Mouse (Mus musculus): ENCODE results near the gene Wnt2b. TPM values are rescaled to one million over a fixed set of nuclear protein-coding genes. Genes with fewer than 3 reads are reported as not detected.
A peak's percentile ranks its signal among the peaks of the same experiment; 100 is the strongest.

The Wnt2b gene
- polyA plus RNA-seq, 1 experiment from 2014 or later: 1.4 TPM

DNA sequence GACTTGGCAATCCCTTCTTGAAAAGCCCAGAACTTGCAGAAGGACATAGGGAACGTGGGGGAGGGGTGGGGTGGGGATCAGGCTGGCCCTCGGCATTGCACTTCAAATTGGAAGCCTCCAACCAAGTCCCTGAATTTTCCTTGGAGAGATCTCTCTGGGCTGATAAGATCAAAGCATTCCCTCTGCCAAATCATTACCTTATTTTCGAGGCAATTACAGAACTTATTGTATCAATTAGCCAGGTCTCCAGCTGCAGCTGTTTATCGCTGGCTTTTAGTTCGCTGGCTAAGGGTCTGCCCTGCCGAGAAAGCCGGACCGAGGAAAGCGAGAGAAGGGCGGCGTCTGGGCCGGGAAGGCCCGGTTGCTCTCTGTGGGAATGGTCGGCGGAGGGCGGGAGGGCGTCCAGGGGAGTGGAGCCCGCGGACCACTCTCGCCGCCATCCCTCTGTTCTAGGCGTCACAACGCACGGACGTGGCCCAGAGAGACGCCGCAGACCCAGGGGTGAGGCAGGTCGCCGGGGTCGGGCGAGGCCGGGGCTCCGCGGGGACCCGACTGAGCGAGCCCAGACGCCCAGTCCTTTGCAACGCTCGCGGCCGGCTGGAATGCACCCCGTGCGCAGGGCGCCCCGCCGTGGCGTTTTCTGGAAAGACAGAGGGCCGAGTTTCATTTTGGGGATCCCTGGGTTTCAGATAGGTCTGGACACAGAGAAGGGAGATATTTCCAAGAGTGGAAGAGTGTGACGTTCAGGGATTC lies 6.0 kb upstream of the Wnt2b start:
- under 1% methylated on average over 49 of the region's 49 CpGs for WGBS
- DNase-seq (ENCODE audit: low spot score): peak; percentile 92
- peaks cover 13% of the 10 kb centered on the region for H3K27me3 ChIP-seq (ENCODE audit: control insufficient read depth, insufficient read depth, low read length)
- H3K9ac ChIP-seq (ENCODE audit: low read length): peak overlapping the region; percentile 64
- no peaks in the 10 kb centered on the region for H3K9me3 ChIP-seq (ENCODE audit: control insufficient read depth, low read length)
- H3K4me1 ChIP-seq (replicated peaks; ENCODE audit: control insufficient read depth, insufficient read depth, low read length): peaks cover 5% of the 10 kb centered on the region; the same call in 1 of the 2 replicates
- ATAC-seq (replicated peaks; ENCODE audit: low FRiP score): peak; percentile 77
- peak overlapping the region; percentile 44 for H3K4me3 ChIP-seq (ENCODE audit: low read depth, low read length)
- H3K36me3 ChIP-seq (ENCODE audit: control insufficient read depth, insufficient read depth, low read length): no peaks in the 10 kb centered on the region
- H3K27ac ChIP-seq (ENCODE audit: low read depth, low read length): 0 out of 2 replicates have a peak overlapping the region, but pooled peaks have one; percentile 31
- peak overlapping the region; percentile 77 for H3K4me2 ChIP-seq (ENCODE audit: low read depth, low read length, severe bottlenecking)

DNA sequence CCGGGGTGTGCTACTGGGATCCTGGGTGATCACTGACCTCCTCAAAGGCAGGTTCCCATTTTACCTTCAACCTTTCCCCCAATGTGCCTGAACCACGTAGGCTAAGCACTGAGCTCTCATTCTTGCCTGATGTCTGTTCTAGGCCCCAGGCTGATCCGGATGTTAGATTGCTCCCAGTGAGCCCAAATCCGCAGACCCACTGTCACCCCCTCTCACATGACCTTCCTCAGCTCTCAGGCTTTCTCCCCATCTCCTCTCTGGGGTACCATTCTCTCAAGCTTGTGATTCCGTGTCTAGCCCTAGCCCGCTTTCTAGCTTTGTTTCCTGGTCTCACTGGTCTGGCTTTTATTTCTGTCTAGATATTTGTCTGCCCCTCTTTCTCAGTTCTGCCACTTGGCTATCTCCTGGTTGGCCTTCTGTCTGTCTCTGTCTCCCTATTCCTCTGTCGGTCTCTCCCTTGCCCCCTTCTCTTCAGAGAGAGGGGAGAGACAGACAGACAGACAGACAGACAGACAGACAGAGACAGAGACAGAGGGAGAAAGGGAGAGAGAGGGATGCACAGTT lies 4.4 kb upstream of the Wnt2b start:
- DNase-seq (ENCODE audit: low spot score): no peak
- Histone ChIP-seq H3K27ac (ENCODE audit: low read depth, low read length) (no peak overlapping the region), H3K27me3 (ENCODE audit: control insufficient read depth, insufficient read depth, low read length) (peaks cover 30% of the 10 kb centered on the region), H3K4me1 (replicated peaks; ENCODE audit: control insufficient read depth, insufficient read depth, low read length) (peaks cover 18% of the 10 kb centered on the region), H3K9ac (ENCODE audit: low read length) (no peak overlapping the region), H3K9me3 (ENCODE audit: control insufficient read depth, low read length) (no peaks in the 10 kb centered on the region), H3K4me2 (ENCODE audit: low read depth, low read length, severe bottlenecking) (no peak overlapping the region), H3K4me3 (ENCODE audit: low read depth, low read length) (no peak overlapping the region), H3K36me3 (ENCODE audit: control insufficient read depth, insufficient read depth, low read length) (no peaks in the 10 kb centered on the region)
- WGBS: 81% methylated on average over 7 of the region's 7 CpGs
- no peak for ATAC-seq (replicated peaks; ENCODE audit: low FRiP score)

GRCm38 (mm10) chr3:104965070-104965855 lies 3.5 kb upstream of the Wnt2b start:
- no peaks in the 10 kb centered on the region for H3K9me3 ChIP-seq (ENCODE audit: control insufficient read depth, low read length)
- H3K4me2 ChIP-seq (ENCODE audit: low read depth, low read length, severe bottlenecking): no peak overlapping the region
- no peak overlapping the region for H3K9ac ChIP-seq (ENCODE audit: low read length)
- no peak overlapping the region for H3K27ac ChIP-seq (ENCODE audit: low read depth, low read length)
- no peaks in the 10 kb centered on the region for H3K36me3 ChIP-seq (ENCODE audit: control insufficient read depth, insufficient read depth, low read length)
- no peak overlapping the region for H3K4me3 ChIP-seq (ENCODE audit: low read depth, low read length)
- DNase-seq (ENCODE audit: low spot score) (no peak), ATAC-seq (replicated peaks; ENCODE audit: low FRiP score) (no peak)
- H3K27me3 ChIP-seq (ENCODE audit: control insufficient read depth, insufficient read depth, low read length): peaks cover 38% of the 10 kb centered on the region
- WGBS: 80% methylated on average over 8 of the region's 8 CpGs
- peaks cover 19% of the 10 kb centered on the region for H3K4me1 ChIP-seq (replicated peaks; ENCODE audit: control insufficient read depth, insufficient read depth, low read length)

DNA sequence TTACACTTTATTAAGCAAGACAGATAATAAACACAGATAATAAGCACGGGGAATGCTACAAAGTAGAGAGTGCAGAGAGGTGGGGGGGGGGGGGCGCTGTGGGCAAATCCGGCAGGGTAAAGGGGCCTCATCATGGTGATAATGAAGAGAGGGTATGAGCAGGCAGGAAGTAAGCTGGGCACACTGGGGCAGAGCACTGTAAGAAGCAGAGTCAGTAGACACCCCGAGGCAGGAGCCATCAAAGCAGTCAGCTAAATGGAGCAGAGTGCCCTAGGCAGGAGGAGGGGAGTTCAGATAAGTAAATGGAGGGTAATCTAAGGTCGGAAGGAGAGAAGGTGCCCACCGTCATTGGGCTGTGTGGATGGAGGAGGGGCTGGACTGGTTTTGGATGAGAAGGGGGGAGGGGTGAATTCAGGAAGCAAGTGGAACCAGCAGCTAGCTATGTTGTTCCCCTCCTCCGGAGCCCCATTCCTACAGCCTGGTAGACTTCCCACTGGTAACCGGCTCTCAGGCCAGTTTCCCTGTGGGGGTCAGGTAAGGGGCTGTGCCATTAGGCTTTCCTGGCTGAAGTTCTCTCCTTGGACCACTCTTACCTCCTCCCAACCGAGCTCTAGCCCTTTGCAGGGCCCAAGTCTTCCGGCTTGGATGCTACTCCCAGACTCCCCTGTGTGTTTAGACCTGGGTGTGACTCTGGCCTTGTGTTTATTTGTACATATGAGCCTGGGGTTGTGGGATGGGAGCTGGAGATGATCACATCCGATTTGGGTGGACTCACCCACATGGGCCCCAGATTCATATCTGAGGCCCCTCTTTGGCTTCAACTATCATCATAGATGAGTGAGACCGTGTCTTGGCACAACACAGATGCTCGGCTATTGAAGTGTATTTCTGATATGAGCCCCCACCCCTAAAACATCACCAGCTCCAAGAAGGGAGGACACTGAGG lies 1.9 kb upstream of the Wnt2b start:
- no peak for ATAC-seq (replicated peaks; ENCODE audit: low FRiP score)

DNA sequence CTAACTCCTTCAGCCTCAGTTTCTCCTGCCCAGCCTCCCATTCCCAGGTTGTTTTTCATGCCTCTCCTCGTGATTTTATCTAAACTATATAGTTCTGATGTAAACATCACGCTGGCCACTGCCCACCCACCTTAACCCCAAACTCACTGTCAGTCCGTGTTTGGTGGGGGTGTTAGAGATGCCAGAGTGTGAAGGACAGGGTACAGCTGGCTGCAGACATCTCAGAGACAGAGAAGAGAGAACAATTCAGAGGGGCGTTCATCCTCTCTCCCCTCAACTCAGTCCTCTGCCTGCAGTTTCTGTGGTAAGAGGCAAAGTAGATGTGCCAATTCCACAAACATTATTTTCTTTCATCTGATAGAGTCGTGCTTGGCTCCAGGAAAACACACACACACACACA lies 1.1 kb upstream of the Wnt2b start:
- WGBS: 8% methylated on average over 5 of the region's 5 CpGs
- Histone ChIP-seq H3K4me1 (replicated peaks; ENCODE audit: control insufficient read depth, insufficient read depth, low read length) (peaks cover 14% of the 10 kb centered on the region), H3K27ac (ENCODE audit: low read depth, low read length) (no peak overlapping the region), H3K36me3 (ENCODE audit: control insufficient read depth, insufficient read depth, low read length) (no peaks in the 10 kb centered on the region), H3K4me3 (ENCODE audit: low read depth, low read length) (no peak overlapping the region), H3K4me2 (ENCODE audit: low read depth, low read length, severe bottlenecking) (no peak overlapping the region), H3K9ac (ENCODE audit: low read length) (no peak overlapping the region), H3K27me3 (ENCODE audit: control insufficient read depth, insufficient read depth, low read length) (peaks cover 49% of the 10 kb centered on the region), H3K9me3 (ENCODE audit: control insufficient read depth, low read length) (no peaks in the 10 kb centered on the region)
- ATAC-seq (replicated peaks; ENCODE audit: low FRiP score): no peak
- DNase-seq (ENCODE audit: low spot score): no peak

More for the DNA sequence above, 1.9 kb upstream of the Wnt2b start:
- Histone ChIP-seq H3K27me3 (ENCODE audit: control insufficient read depth, insufficient read depth, low read length) (peaks cover 49% of the 10 kb centered on the region), H3K27ac (ENCODE audit: low read depth, low read length) (no peak overlapping the region), H3K9ac (ENCODE audit: low read length) (no peak overlapping the region), H3K4me1 (replicated peaks; ENCODE audit: control insufficient read depth, insufficient read depth, low read length) (peaks cover 19% of the 10 kb centered on the region), H3K4me2 (ENCODE audit: low read depth, low read length, severe bottlenecking) (no peak overlapping the region), H3K9me3 (ENCODE audit: control insufficient read depth, low read length) (no peaks in the 10 kb centered on the region), H3K4me3 (ENCODE audit: low read depth, low read length) (no peak overlapping the region), H3K36me3 (ENCODE audit: control insufficient read depth, insufficient read depth, low read length) (no peaks in the 10 kb centered on the region)
- DNase-seq (ENCODE audit: low spot score): peak; percentile 51
- 34% methylated on average over 12 of the region's 13 CpGs for WGBS

DNA sequence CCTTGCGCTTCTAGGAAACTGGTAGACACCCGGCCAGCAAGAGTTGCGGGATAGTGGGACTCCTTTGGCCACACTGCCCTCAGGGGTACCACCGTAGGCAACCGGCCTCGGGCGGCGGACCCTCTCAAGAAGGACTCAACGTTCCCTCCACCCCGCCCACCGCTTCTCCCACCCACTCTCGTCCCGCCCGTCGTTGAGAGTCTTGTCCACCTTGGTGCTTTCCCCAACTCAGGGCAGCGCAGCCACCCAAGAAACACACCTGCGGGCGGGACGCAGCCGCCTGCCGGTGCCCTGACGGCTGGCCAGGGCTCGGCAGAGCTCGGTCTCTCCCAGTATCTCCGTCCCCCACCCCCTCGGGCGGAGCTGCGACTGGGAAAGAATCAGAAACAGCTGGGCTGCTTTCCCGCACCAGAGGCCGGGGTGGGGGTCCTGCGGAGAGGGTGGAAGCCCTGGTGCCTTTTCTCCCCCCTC lies 455 bp upstream of the Wnt2b start:
- peak overlapping the region; percentile 29; the same call in 1 of the 2 replicates for H3K9ac ChIP-seq (ENCODE audit: low read length)
- DNase-seq (ENCODE audit: low spot score) (peak; percentile 68), ATAC-seq (replicated peaks; ENCODE audit: low FRiP score) (peak; percentile 29)
- no peaks in the 10 kb centered on the region for H3K36me3 ChIP-seq (ENCODE audit: control insufficient read depth, insufficient read depth, low read length)
- H3K9me3 ChIP-seq (ENCODE audit: control insufficient read depth, low read length): no peaks in the 10 kb centered on the region
- peaks cover 49% of the 10 kb centered on the region for H3K27me3 ChIP-seq (ENCODE audit: control insufficient read depth, insufficient read depth, low read length)
- peak overlapping the region; percentile 64 for H3K4me2 ChIP-seq (ENCODE audit: low read depth, low read length, severe bottlenecking)
- 1% methylated on average over 31 of the region's 31 CpGs for WGBS
- H3K4me1 ChIP-seq (replicated peaks; ENCODE audit: control insufficient read depth, insufficient read depth, low read length): peaks cover 14% of the 10 kb centered on the region
- peak overlapping the region; percentile 44 for H3K4me3 ChIP-seq (ENCODE audit: low read depth, low read length)
- no peak overlapping the region for H3K27ac ChIP-seq (ENCODE audit: low read depth, low read length)

- H3K27ac ChIP-seq (ENCODE audit: low read depth, low read length): no peak overlapping the region
- H3K4me1 ChIP-seq (replicated peaks; ENCODE audit: control insufficient read depth, insufficient read depth, low read length): peaks cover 14% of the 10 kb centered on the region
- H3K4me2 ChIP-seq (ENCODE audit: low read depth, low read length, severe bottlenecking): no peak overlapping the region; the same call in 1 of the 2 replicates
Measured at GRCm38 (mm10) chr3:104960026-104961000, 1.4 kb downstream of the Wnt2b start.

More at GRCm38 (mm10) chr3:104960026-104961000, 1.4 kb downstream of the Wnt2b start:
- H3K4me3 ChIP-seq (ENCODE audit: low read depth, low read length): no peak overlapping the region
- ATAC-seq (replicated peaks; ENCODE audit: low FRiP score) (no peak), DNase-seq (ENCODE audit: low spot score) (peak; percentile 50)
- no peak overlapping the region for H3K9ac ChIP-seq (ENCODE audit: low read length)
- H3K36me3 ChIP-seq (ENCODE audit: control insufficient read depth, insufficient read depth, low read length): no peaks in the 10 kb centered on the region
- no peaks in the 10 kb centered on the region for H3K9me3 ChIP-seq (ENCODE audit: control insufficient read depth, low read length)
- H3K27me3 ChIP-seq (ENCODE audit: control insufficient read depth, insufficient read depth, low read length): peaks cover 49% of the 10 kb centered on the region
- WGBS: 3% methylated on average over 19 of the region's 19 CpGs

All from forebrain, embryonic 11.5 days (tissue).